Comparison of ENCODE assay signal across 8 mouse cellular contexts in the genomic region with DNA sequence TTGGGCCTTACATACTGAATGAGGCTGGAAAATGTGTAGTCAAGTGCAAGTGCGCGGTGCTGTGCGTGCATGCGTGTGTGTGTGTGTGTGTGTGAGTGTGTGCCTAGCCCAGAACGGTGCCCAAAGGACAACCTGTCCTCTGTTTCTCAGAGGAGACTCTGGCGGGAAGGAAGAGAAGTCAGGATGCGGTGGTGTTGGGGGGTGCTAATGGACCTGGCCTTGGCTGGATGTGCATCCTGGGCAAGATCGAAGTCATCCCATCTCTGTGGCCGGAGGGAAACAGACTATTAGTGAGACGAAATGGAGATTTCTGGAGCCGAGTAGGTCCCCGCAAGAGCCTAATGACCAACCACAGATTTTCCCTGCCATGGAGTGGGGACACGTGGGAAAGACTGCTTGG. TPM values are rescaled to one million over a fixed set of nuclear protein-coding genes. Genes with fewer than 3 reads are reported as not detected.
A peak's percentile ranks its signal among the peaks of the same experiment; 100 is the strongest.
DNase-seq lines count a peak whose midpoint lies in the region; ATAC-seq and TF ChIP-seq lines count a peak whose summit lies in the region.

No protein-coding gene starts in this region.

- H3K4me3 ChIP-seq in thymus, adult 2 months (ENCODE audit: control insufficient read depth, insufficient read depth, low read length) = peak overlapping the region; percentile 59
- peak overlapping the region; percentile 80 for H3K4me3 ChIP-seq in intestine, embryonic 15.5 days (replicated peaks)

- TF ChIP-seq CTCF in thymus, adult 2 months (IDR thresholded peaks at IDR 0.05; ENCODE audit: borderline replicate concordance, control insufficient read depth, extremely low read depth, insufficient read depth, low read length, poor library complexity) = no peak

- no peaks in the 10 kb centered on the region for H3K9me3 ChIP-seq in intestine, embryonic 15.5 days

- H3K4me1 ChIP-seq in thymus, adult 2 months (replicated peaks; ENCODE audit: control insufficient read depth, insufficient read depth, low read length) = peaks cover 29% of the 10 kb centered on the region
- H3K4me1 ChIP-seq in intestine, embryonic 15.5 days (replicated peaks) = peaks cover 27% of the 10 kb centered on the region

- H3K27ac ChIP-seq in thymus, adult 2 months (ENCODE audit: control insufficient read depth, insufficient read depth, low read length) = peak overlapping the region; percentile 82
- peak overlapping the region; percentile 94 for H3K27ac ChIP-seq in intestine, embryonic 15.5 days

- peak overlapping the region; percentile 48 for H3K9ac ChIP-seq in intestine, embryonic 15.5 days

- no peaks in the 10 kb centered on the region for H3K36me3 ChIP-seq in thymus, adult 2 months (ENCODE audit: control insufficient read depth, insufficient read depth, low read length)
- peaks cover 11% of the 10 kb centered on the region for H3K36me3 ChIP-seq in intestine, embryonic 15.5 days

- peak; percentile 58 to 80 for DNase-seq in adrenal gland, adult (ENCODE audit: inconsistent age in 2 of 2, low spot score in 1 of 2)
- DNase-seq in adrenal gland, postnatal 36 days = no peak
- peak; percentile 26 for DNase-seq in thymus, adult 2 months
- DNase-seq in thymus, postnatal 0 days (ENCODE audit: low spot score) = no peak
- DNase-seq in lung, postnatal 36 days = peak; percentile 18
- DNase-seq in urinary bladder, postnatal 25 days (ENCODE audit: low spot score) = no peak
- DNase-seq in adrenal gland, adult 8-10 months = no peak

- no peak for ATAC-seq in intestine, embryonic 15.5 days

- WGBS in thymus, adult 2 months = 13% methylated on average over 13 of the region's 13 CpGs
- 6% methylated on average over 13 of the region's 13 CpGs for WGBS in intestine, embryonic 15.5 days

- no peaks in the 10 kb centered on the region for H3K27me3 ChIP-seq in thymus, adult 2 months (ENCODE audit: control insufficient read depth, insufficient read depth, low read length)
- H3K27me3 ChIP-seq in intestine, embryonic 15.5 days (replicated peaks) = no peaks in the 10 kb centered on the region

- TF ChIP-seq POLR2A in thymus, adult 2 months (IDR thresholded peaks at IDR 0.05; ENCODE audit: control insufficient read depth, extremely low read depth, insufficient read depth, low read length, poor library complexity) = no peak

- H3K4me2 ChIP-seq in intestine, embryonic 15.5 days (replicated peaks) = peak overlapping the region; percentile 95

RNA-seq across cellular contexts. Expression of gene Trip10, which starts 0.5 kb away (rescaled TPM):
- total RNA-seq in adrenal gland, postnatal 36 days (2021) = 10 to 100 TPM; 50.1 to 52.0 TPM
- polyA plus RNA-seq in thymus, adult 2 months (2012; rRNA removed) = 10.6 and 14.8 TPM in 2 replicates
- polyA plus RNA-seq in thymus, postnatal 0 days (2015; fragmentation: Nextera tagmentation; extraction: Ambion mirVana) = 15.7 and 18.2 TPM in 2 replicates
- 45.2 and 46.1 TPM in 2 replicates for polyA plus RNA-seq in intestine, embryonic 15.5 days (2015; fragmentation: Nextera tagmentation; extraction: Ambion mirVana)
- 10 to 100 TPM; 57.1 to 89.6 (median 72.8) TPM for total RNA-seq in adrenal gland, adult 8-10 months (2022)

RNA-seq across cellular contexts. Expression of gene Gpr108, which starts 0.5 kb away (rescaled TPM):
- 10 to 100 TPM; 78.7 to 94.2 TPM for total RNA-seq in adrenal gland, postnatal 36 days (2021)
- polyA plus RNA-seq in thymus, adult 2 months (2012; rRNA removed) = 62.4 and 63.9 TPM in 2 replicates
- polyA plus RNA-seq in thymus, postnatal 0 days (2015; fragmentation: Nextera tagmentation; extraction: Ambion mirVana) = 37.3 and 40.0 TPM in 2 replicates
- polyA plus RNA-seq in intestine, embryonic 15.5 days (2015; fragmentation: Nextera tagmentation; extraction: Ambion mirVana) = 32.6 and 34.7 TPM in 2 replicates
- 100 to 1,000 TPM in 3 of 4 experiments, 10 to 100 TPM in 1; 98.6 to 107 (median 102) TPM for total RNA-seq in adrenal gland, adult 8-10 months (2022)

RNA-seq across cellular contexts. Expression of gene C3, which starts 20.8 kb away (rescaled TPM):
- 100 to 1,000 TPM; 231 to 623 TPM for total RNA-seq in adrenal gland, postnatal 36 days (2021)
- 139 and 152 TPM in 2 replicates for polyA plus RNA-seq in thymus, adult 2 months (2012; rRNA removed)
- polyA plus RNA-seq in thymus, postnatal 0 days (2015; fragmentation: Nextera tagmentation; extraction: Ambion mirVana) = 5.0 and 5.4 TPM in 2 replicates
- polyA plus RNA-seq in intestine, embryonic 15.5 days (2015; fragmentation: Nextera tagmentation; extraction: Ambion mirVana) = 4.3 and 7.7 TPM in 2 replicates
- total RNA-seq in adrenal gland, adult 8-10 months (2022) = 1,000 to 10,000 TPM in 1 of 4 experiments, 100 to 1,000 TPM in 1, 10 to 100 TPM in 2; 36.4 to 1,135 (median 245) TPM

RNA-seq across cellular contexts. Expression of gene Vav1, which starts 30.1 kb away (rescaled TPM):
- 1 to 10 TPM; 2.2 to 2.9 TPM for total RNA-seq in adrenal gland, postnatal 36 days (2021)
- polyA plus RNA-seq in thymus, adult 2 months (2012; rRNA removed) = 131 and 137 TPM in 2 replicates
- polyA plus RNA-seq in thymus, postnatal 0 days (2015; fragmentation: Nextera tagmentation; extraction: Ambion mirVana) = 131 and 133 TPM in 2 replicates
- 3.2 TPM in 2 replicates for polyA plus RNA-seq in intestine, embryonic 15.5 days (2015; fragmentation: Nextera tagmentation; extraction: Ambion mirVana)
- 1 to 10 TPM; 3.0 to 6.2 (median 4.1) TPM for total RNA-seq in adrenal gland, adult 8-10 months (2022)

RNA-seq across cellular contexts. Expression of gene Tnfsf14, which starts 54.8 kb away (rescaled TPM):
- under 1 TPM; 0.17 to 0.20 TPM for total RNA-seq in adrenal gland, postnatal 36 days (2021)
- 6.5 and 6.7 TPM in 2 replicates for polyA plus RNA-seq in thymus, adult 2 months (2012; rRNA removed)
- polyA plus RNA-seq in thymus, postnatal 0 days (2015; fragmentation: Nextera tagmentation; extraction: Ambion mirVana) = 3.4 and 4.7 TPM in 2 replicates
- polyA plus RNA-seq in intestine, embryonic 15.5 days (2015; fragmentation: Nextera tagmentation; extraction: Ambion mirVana) = 0.23 and 0.29 TPM in 2 replicates
- under 1 TPM in 2 of 4 experiments, not detected in 2; 0.16 to 0.17 TPM for total RNA-seq in adrenal gland, adult 8-10 months (2022)

Comparison
In these comparisons a context has a peak if more than half of its experiments do, and no peak if none do; other contexts are left out.
1. DNase-seq: peak in adrenal gland, adult (2 of 2), thymus, adult 2 months (single experiment) and lung, postnatal 36 days (single experiment); none in adrenal gland, postnatal 36 days (0 of 2), thymus, postnatal 0 days (single experiment), urinary bladder, postnatal 25 days (single experiment) and adrenal gland, adult 8-10 months (single experiment).
2. RNA of gene C3, which starts 20.8 kb away (polyA plus RNA-seq): 139 to 152 TPM in thymus, adult 2 months; 5.0 to 5.4 TPM in thymus, postnatal 0 days and 4.3 to 7.7 TPM in intestine, embryonic 15.5 days; every median in the first group is over 10 times any median in the second.